Mouse (Mus musculus): ENCODE measurements around the gene Prr36.
"Not testable (repeated sequence)": the region's sequence is repeated elsewhere in the genome, so short reads cannot be mapped to it uniquely, and the experiment has no call there.

Prr36 gene

GRCm38 (mm10) chr8:4216791-4217621, at the start of gene Prr36:
Gene Prr36, minus strand, starts transcription at chr8:4217459.
- DNase-seq (ENCODE audit: low spot score in 2 of 2), result peak in 1 of 2 experiments; percentile 57

DNA sequence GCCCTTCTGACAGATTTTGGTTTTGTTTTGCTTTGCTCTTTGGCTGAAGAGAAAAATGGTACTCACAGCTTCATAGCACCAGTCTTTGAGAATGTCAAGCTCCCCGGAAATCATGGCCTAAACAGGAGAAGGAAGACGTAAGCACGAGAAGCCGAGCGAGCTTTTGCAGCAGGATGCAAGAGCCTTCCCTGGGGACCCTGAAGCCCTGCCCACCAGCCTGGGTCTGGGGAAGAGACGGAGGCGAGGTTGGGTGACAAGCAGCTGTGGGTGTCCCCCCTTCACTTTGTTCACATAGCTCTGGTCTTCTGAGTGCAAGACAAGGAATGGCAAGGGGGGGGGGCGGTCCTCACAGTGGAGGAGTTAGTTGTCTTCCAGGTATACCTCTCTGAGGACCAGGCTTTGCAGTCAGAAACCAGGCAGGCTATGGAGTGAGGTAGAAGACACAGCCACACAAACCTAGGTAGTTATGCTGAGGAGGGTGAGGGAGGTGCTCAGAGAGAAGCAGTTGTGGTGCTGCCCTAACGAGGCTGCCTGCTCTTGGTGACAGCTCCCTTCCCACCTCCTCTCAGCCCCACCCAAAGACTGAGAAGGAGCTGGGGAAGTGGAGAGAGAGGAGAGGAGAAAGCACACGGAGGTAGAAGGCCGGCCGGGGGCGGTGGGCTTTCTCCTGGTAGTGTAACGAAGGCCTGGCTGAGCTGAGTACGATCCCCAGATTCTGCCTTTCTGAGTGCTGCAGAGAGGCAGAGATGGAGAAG, 48.1 kb upstream of the Prr36 start:
- peak in 1 of 2 experiments; percentile 21 for DNase-seq (ENCODE audit: low spot score in 2 of 2)

- peak; percentile 50 to 58 for DNase-seq (ENCODE audit: low spot score in 2 of 2)
Measured at GRCm38 (mm10) chr8:4263105-4263791, 46.0 kb upstream of the Prr36 start.

GRCm38 (mm10) chr8:4259805-4260170, 42.5 kb upstream of the Prr36 start:
- no peak for DNase-seq (ENCODE audit: low spot score in 2 of 2)

- DNase-seq (ENCODE audit: low spot score in 2 of 2), result peak; percentile 90 to 93
Measured at GRCm38 (mm10) chr8:4259125-4259804, 42.0 kb upstream of the Prr36 start, which contains the start of gene Ctxn1. Gene Ctxn1, minus strand, starts transcription at chr8:4259274.

DNA sequence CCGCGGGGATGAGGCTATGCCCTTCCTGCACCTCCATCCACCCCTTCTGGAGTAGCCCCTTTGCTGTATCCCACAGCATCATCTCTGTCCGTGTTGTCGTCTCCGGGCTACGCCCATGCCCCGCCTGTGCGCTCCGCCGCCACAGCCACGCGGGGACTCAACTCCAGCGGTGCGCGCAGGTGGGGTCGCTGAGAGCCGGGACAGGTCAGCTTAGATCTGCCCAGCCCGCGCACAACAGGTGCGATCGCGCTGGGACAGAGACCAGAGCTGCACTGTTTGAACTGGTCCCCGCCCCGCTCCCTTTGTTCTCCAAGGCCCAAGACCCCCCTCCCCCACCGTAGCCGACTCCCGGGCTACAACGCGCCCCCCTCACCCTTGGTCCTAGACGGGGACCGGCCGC, 41.4 kb upstream of the Prr36 start:
- peak in 1 of 2 experiments; percentile 56 for DNase-seq (ENCODE audit: low spot score in 2 of 2)

DNA sequence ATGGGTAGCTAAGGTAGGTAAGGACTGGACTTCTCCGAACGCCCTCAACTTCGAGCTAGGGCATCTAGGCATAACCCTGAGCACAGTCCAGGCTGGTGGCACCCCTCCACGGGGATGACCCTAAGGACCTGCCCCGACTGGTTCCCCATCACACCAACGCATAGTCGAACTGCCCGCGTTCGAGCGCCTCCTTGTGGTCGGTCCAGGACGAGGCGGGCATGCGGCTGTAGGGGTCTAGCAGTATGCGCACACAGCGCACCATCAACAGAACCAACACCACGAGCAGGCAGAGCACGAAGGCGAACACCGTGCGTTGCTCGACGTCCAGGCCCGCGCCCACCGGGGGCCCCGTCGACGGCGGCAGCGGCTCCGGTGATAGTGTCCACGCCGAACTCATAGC, 41.0 kb upstream of the Prr36 start:
- peak; percentile 68 to 71 for DNase-seq (ENCODE audit: low spot score in 2 of 2)

GRCm38 (mm10) chr8:4257350-4257749, 40.1 kb upstream of the Prr36 start:
- no peak for DNase-seq (ENCODE audit: low spot score in 2 of 2)

- DNase-seq (ENCODE audit: low spot score in 2 of 2), result peak; percentile 86 to 94
Measured at GRCm38 (mm10) chr8:4256911-4257310, 39.7 kb upstream of the Prr36 start.

DNA sequence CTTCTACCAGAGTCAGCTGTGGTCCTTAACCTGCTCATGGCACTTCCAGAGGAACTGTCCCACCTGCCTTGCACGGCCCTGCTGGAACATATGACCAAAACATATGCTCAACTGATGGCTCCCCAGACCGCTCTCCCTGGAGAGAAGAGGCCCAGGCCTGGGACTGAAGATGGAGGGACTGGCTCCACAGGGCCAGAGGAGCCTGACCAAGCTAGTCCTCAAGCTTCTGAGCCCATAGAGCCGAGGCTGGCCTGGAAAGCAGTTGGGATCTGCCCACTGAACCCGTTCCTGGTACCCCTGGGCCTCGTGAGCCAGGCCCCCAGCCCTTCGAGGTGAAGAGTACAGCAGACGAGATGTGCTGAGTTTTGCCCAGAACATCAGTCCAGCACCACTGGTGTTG, 38.2 kb upstream of the Prr36 start:
- not testable (repeated sequence) for DNase-seq (ENCODE audit: low spot score in 2 of 2)

DNA sequence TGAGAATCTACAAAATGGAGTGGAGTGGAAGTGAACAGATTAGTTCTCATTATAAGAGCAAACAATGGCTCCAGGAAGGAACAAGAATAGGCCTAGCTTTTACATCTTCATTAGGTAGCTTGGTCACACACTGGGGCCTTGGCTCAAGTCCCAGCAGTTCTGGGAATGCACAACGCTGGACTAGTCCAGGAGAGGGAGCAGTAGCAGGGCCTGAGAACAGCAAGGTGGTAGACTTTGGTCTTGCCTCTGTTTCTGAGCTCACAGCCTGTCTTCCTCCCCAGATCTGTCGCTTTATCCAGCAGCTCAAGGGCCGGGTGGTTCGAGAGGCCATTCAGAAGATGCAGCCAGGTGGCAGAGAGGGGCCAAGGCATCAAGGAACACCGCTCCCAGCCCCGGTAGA, 36.7 kb upstream of the Prr36 start:
- DNase-seq (ENCODE audit: low spot score in 2 of 2), result peak; percentile 52 to 61

DNA sequence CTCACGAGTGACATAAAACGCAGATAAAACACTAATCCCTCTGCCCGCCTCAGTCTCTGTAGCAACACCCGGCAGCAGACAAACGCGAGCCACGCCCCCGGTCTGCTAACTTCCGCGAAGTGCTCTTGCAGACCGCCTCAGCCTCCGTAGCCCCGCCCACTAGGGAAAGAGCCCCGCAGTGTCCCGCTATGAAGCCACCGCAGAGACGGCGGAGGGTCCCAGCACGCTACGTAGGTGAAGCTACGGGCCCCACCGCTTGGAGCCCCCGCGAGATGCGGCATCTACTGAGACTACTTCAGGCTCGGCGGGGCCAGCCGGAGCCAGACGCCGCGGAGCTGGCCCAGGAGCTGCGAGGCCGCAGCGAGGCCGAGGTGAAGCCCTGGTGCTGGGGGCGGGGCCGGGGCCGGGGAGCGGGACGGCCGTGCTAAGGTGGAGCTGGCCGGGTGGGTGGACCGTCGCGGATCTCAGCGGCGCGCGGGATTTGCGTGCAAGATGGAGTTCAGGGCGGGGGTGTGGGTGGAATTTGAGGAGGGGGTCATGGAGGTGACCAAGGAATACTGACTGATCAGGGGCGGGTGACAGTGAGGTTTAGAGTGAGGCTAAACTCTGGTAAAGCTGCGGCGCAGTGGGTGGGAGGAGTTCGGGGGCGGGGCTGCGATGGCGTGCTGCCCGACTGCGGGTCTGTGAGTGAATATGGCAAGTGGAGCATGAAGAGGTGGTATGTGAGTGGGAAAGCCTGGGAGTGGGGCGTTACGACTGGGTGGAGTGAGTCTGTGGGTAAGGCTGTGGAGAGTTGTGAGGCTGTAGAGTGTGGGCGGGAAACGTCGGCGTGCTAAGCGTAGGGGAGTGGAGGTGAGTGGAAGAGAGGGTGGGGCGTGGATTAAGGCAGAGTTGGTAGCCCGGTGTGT, 35.9 kb upstream of the Prr36 start, which contains the start of gene Snapc2:
Gene Snapc2 (plus strand): TSS at position 147 of the 908 bp plus-strand sequence.
- peak; percentile 90 to 92 for DNase-seq (ENCODE audit: low spot score in 2 of 2)

- DNase-seq (ENCODE audit: low spot score in 2 of 2), result no peak
Measured at GRCm38 (mm10) chr8:4252116-4252760, 35.0 kb upstream of the Prr36 start.

- peak; percentile 79 to 80 for DNase-seq (ENCODE audit: low spot score in 2 of 2)
Measured at GRCm38 (mm10) chr8:4250306-4250970, 33.2 kb upstream of the Prr36 start.

DNA sequence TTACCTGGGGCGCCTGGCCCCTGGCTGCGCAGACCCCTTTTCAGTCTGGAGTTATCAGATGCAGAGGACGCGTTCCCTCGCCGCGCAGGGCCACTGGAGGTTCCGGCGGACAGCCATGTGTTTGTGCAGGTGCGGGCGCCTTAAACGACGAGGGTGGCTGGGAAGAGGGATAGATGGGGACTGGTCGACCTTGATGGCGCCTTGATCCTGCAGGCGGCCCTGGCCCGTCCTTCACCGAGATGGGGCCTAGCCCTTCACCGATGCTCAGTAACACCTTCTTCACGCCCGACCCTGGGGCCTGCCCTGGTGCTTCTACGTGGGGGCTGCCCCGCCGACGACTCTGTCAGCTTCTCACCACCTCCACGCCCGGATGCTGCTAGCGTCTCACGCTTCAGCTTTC, 32.0 kb upstream of the Prr36 start:
- DNase-seq (ENCODE audit: low spot score in 2 of 2), result no peak

DNA sequence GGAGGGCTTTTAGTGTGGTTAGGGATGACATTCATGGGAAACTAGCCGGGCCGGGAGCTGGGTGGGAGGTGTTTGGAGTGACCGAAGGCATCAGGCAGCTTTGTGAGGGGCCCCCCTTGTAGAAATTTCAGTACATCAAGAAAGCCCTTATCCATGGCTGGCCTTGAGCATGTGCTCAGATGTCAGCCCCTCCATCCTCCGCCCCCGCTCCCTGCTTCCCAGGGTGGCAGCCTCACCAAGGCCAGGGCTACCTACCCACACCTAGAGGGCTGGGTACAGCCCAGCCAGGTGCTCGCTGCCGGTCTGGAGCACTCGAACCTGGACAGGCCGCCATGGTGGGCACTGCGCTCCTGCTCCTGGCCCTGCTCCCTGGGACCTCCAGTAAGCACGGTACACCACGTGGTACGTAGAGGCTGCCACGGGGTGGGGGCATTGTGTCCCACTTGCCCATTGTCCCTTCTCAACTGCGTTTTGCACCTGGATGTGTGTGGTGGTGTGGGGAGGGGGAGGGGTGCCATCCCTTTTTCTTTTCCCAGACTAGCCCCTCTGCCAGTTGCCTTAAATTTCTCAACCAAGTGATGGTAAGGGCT, 30.8 kb upstream of the Prr36 start, which contains the start of gene Tgfbr3l:
Gene Tgfbr3l (plus strand): TSS at position 264 of the 590 bp plus-strand sequence.
- DNase-seq (ENCODE audit: low spot score in 2 of 2), result no peak

GRCm38 (mm10) chr8:4247241-4247640, 30.0 kb upstream of the Prr36 start:
- no peak for DNase-seq (ENCODE audit: low spot score in 2 of 2)

DNA sequence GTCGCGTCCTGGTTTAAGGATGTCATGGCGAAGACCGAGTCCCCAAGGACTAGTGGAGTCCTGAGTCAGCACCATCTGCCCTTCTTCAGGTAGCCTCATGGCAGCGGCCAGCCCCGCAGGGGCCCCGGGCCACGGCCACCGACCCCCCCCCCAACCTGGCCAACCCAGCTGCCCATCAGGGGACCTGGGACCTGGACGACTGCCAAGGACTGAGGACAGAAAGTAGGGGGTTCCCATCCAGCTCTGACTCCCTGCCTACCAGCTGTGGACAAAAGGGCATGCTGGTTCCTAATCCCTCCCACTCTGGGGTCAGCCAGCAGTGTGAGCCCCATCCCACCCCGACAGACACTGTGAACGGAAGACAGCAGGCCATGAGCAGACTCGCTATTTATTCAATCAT, 28.5 kb upstream of the Prr36 start:
- no peak for DNase-seq (ENCODE audit: low spot score in 2 of 2)

DNA sequence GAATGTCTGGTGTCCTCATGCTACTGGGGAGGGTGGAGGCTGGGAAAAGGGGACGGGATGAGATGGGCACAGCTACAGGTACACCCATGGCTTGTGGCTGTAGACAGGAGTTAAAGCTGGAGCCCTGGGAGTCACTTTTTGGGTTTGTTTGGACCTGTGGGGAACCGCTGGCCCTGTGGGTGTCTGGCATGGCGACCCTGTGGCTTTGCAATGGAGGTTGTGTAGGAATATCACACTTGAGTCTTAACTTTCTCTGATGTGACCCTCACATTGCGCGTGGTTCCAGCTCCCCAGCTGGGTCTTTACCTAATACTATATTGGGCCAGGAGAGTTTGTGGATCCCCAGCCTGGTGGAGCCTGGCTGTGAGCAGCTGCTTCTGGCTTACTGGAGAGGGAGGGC, 27.8 kb upstream of the Prr36 start:
- no peak for DNase-seq (ENCODE audit: low spot score in 2 of 2)
